Mouse (Mus musculus) heart, embryonic 15.5 days (tissue): Measurements from ENCODE around the gene Ckm. TPM values are rescaled to one million over a fixed set of nuclear protein-coding genes. Genes with fewer than 3 reads are reported as not detected.
A peak's percentile ranks its signal among the peaks of the same experiment; 100 is the strongest.

Source experiments
- ATAC-seq: fragments of 200-750 bp; cut with Nextera tagmentation; replicated peaks from 2 replicates; pipeline ENCODE4 v1.8.0; 2017; ENCODE audit warnings: low read depth, moderate TSS enrichment; ENCODE audit not compliant: insufficient number of reproducible peaks, insufficient read depth, low FRiP score
- H3K27ac ChIP-seq: fragments of 300-500 bp; sonication (generic); 2 replicates; pipeline ENCODE4 v1.5.1; 2015; ENCODE audit warnings: mild to moderate bottlenecking, inconsistent platforms
- H3K27me3 ChIP-seq: fragments of 300-500 bp; sonication (generic); 2 replicates; pipeline ENCODE4 v1.6.1; 2015; ENCODE audit warnings: inconsistent platforms
- H3K36me3 ChIP-seq: fragments of 300-500 bp; sonication (generic); 2 replicates; pipeline ENCODE4 v1.6.1; 2015; ENCODE audit warnings: mild to moderate bottlenecking, inconsistent platforms
- H3K4me1 ChIP-seq: fragments of 300-500 bp; sonication (generic); replicated peaks from 2 replicates; pipeline ENCODE4 v1.6.1; 2015; ENCODE audit warnings: inconsistent platforms
- H3K4me2 ChIP-seq: fragments of 300-500 bp; sonication (generic); 2 replicates; pipeline ENCODE4 v1.6.1; 2015; ENCODE audit warnings: inconsistent platforms, mild to moderate bottlenecking, moderate library complexity
- H3K4me3 ChIP-seq: fragments of 300-500 bp; sonication (generic); 2 replicates; pipeline ENCODE4 v1.5.1; 2015; ENCODE audit warnings: mild to moderate bottlenecking, inconsistent platforms
- H3K9ac ChIP-seq: fragments of 300-500 bp; sonication (generic); 2 replicates; pipeline ENCODE4 v1.6.1; 2015; ENCODE audit warnings: mild to moderate bottlenecking, inconsistent platforms
- H3K9me3 ChIP-seq: fragments of 300-500 bp; sonication (generic); replicated peaks from 2 replicates; pipeline ENCODE4 v1.6.1; 2016; ENCODE audit warnings: inconsistent platforms
- WGBS: fragments of 180-500 bp; shearing (Covaris S2); methylation state at CpG from one replicate; pipeline ENCODE4 v1.1.7; 2015; ENCODE audit warnings: mixed read lengths; 5-methylcytosine and 5-hydroxymethylcytosine counted together
- polyA plus RNA-seq: library from polyadenylated mRNA; unstranded; fragments of >200 nt; fragmentation: Nextera tagmentation; extraction: Ambion mirVana; gene quantifications from 2 replicates; pipeline ENCODE4 v1.2.1, GENCODE M21; 2015

Ckm gene
- polyA plus RNA-seq, result 1,612 and 2,052 TPM in 2 replicates

- peak within 1 kb of the TSS; percentile 99 for H3K4me2 ChIP-seq
- peak within 1 kb of the TSS; percentile 70 for H3K4me3 ChIP-seq
- H3K9me3 ChIP-seq, result no peaks in the 10 kb centered on the region
- H3K4me1 ChIP-seq, result peaks cover 27% of the 10 kb centered on the region
- WGBS, result 53% methylated on average over 7 of the region's 7 CpGs
- ATAC-seq, result no peak
- H3K27ac ChIP-seq, result no peak within 1 kb of the TSS
- peaks cover 30% of the 10 kb centered on the region for H3K27me3 ChIP-seq
- peak within 1 kb of the TSS; percentile 66 for H3K9ac ChIP-seq
- H3K36me3 ChIP-seq, result no peaks in the 10 kb centered on the region
These were observed at the start of gene Ckm for GRCm38 (mm10) chr7:19404476-19404875. Ckm (plus strand) TSS chr7:19404776.

GRCm38 (mm10) chr7:19354991-19355390 lies 49.6 kb upstream of the Ckm start:
- WGBS, result 83% methylated on average over 5 of the region's 5 CpGs
- Histone ChIP-seq H3K27me3 (no peaks in the 10 kb centered on the region), H3K36me3 (peaks cover 51% of the 10 kb centered on the region), H3K4me2 (no peak overlapping the region), H3K4me3 (no peak overlapping the region), H3K27ac (no peak overlapping the region), H3K4me1 (peaks cover 8% of the 10 kb centered on the region), H3K9ac (0 out of 2 replicates have a peak overlapping the region, but pooled peaks have one; percentile 13), H3K9me3 (no peaks in the 10 kb centered on the region)
- no peak for ATAC-seq

GRCm38 (mm10) chr7:19356311-19356710 lies 48.3 kb upstream of the Ckm start:
- H3K9me3 ChIP-seq, result no peaks in the 10 kb centered on the region
- H3K4me3 ChIP-seq, result no peak overlapping the region
- no peak overlapping the region for H3K27ac ChIP-seq
- H3K27me3 ChIP-seq, result no peaks in the 10 kb centered on the region
- H3K4me1 ChIP-seq, result peaks cover 16% of the 10 kb centered on the region
- H3K4me2 ChIP-seq, result no peak overlapping the region
- 72% methylated on average over 10 of the region's 10 CpGs for WGBS
- H3K9ac ChIP-seq, result no peak overlapping the region
- no peak for ATAC-seq
- peaks cover 43% of the 10 kb centered on the region for H3K36me3 ChIP-seq

- H3K27me3 ChIP-seq, result no peaks in the 10 kb centered on the region
- peak overlapping the region; percentile 63; the same call in 1 of the 2 replicates for H3K9ac ChIP-seq
- WGBS, result 91% methylated on average over 25 of the region's 25 CpGs
- no peak for ATAC-seq
- H3K4me1 ChIP-seq, result peaks cover 30% of the 10 kb centered on the region
- no peak overlapping the region for H3K27ac ChIP-seq
- peak overlapping the region; percentile 99; the same call in 1 of the 2 replicates for H3K4me2 ChIP-seq
- H3K36me3 ChIP-seq, result peaks cover 31% of the 10 kb centered on the region
- no peaks in the 10 kb centered on the region for H3K9me3 ChIP-seq
- H3K4me3 ChIP-seq, result peak overlapping the region; percentile 86
These were observed 46.9 kb upstream of the Ckm start for GRCm38 (mm10) chr7:19357381-19358375.

GRCm38 (mm10) chr7:19358634-19359033 lies 45.9 kb upstream of the Ckm start:
- Histone ChIP-seq H3K27me3 (no peaks in the 10 kb centered on the region), H3K36me3 (peaks cover 22% of the 10 kb centered on the region), H3K27ac (no peak overlapping the region), H3K4me3 (peak overlapping the region; percentile 86), H3K9ac (peak overlapping the region; percentile 63), H3K4me2 (peak overlapping the region; percentile 99), H3K4me1 (peaks cover 39% of the 10 kb centered on the region), H3K9me3 (no peaks in the 10 kb centered on the region)
- no peak for ATAC-seq
- WGBS, result 14% methylated on average over 13 of the region's 13 CpGs

GRCm38 (mm10) chr7:19359299-19359891 lies 45.2 kb upstream of the Ckm start, which contains the start of the genes Cd3eap and Ppp1r13l:
Cd3eap (minus strand) TSS chr7:19359483.
Ppp1r13l (plus strand) TSS chr7:19359749.
- peaks cover 46% of the 10 kb centered on the region for H3K4me1 ChIP-seq
- H3K27me3 ChIP-seq, result no peaks in the 10 kb centered on the region
- WGBS, result under 1% methylated on average over 31 of the region's 31 CpGs
- no peaks in the 10 kb centered on the region for H3K9me3 ChIP-seq
- peaks cover 18% of the 10 kb centered on the region for H3K36me3 ChIP-seq
- peak within 1 kb of the TSS; percentile 86 for H3K4me3 ChIP-seq
- peak within 1 kb of the TSS; percentile 96 for H3K27ac ChIP-seq
- peak within 1 kb of the TSS; percentile 81 for H3K9ac ChIP-seq
- H3K4me2 ChIP-seq, result peak within 1 kb of the TSS; percentile 99
- peak; percentile 36; the same call in 1 of the 2 replicates for ATAC-seq

- Histone ChIP-seq H3K27ac (peak overlapping the region; percentile 96), H3K4me1 (peaks cover 46% of the 10 kb centered on the region), H3K9ac (peak overlapping the region; percentile 63), H3K4me2 (peak overlapping the region; percentile 99), H3K9me3 (no peaks in the 10 kb centered on the region), H3K36me3 (peaks cover 13% of the 10 kb centered on the region), H3K27me3 (no peaks in the 10 kb centered on the region), H3K4me3 (peak overlapping the region; percentile 86)
- ATAC-seq, result peak; percentile 53
- under 1% methylated on average over 45 of the region's 45 CpGs for WGBS
These were observed 44.5 kb upstream of the Ckm start for GRCm38 (mm10) chr7:19359892-19360641.

- H3K36me3 ChIP-seq, result peaks cover 9% of the 10 kb centered on the region; the same call in 1 of the 2 replicates
- no peaks in the 10 kb centered on the region for H3K27me3 ChIP-seq
- peak overlapping the region; percentile 96 for H3K27ac ChIP-seq
- H3K9ac ChIP-seq, result peak overlapping the region; percentile 81
- ATAC-seq, result peak; percentile 76
- under 1% methylated on average over 27 of the region's 27 CpGs for WGBS
- peak overlapping the region; percentile 99 for H3K4me2 ChIP-seq
- H3K9me3 ChIP-seq, result no peaks in the 10 kb centered on the region
- peaks cover 49% of the 10 kb centered on the region for H3K4me1 ChIP-seq
- peak overlapping the region; percentile 86 for H3K4me3 ChIP-seq
These were observed 43.6 kb upstream of the Ckm start for GRCm38 (mm10) chr7:19360944-19361343.

- H3K4me2 ChIP-seq, result peak overlapping the region; percentile 99
- peaks cover 49% of the 10 kb centered on the region for H3K4me1 ChIP-seq
- H3K27ac ChIP-seq, result peak overlapping the region; percentile 96
- H3K9ac ChIP-seq, result peak overlapping the region; percentile 81
- ATAC-seq, result peak; percentile 4; the same call in 1 of the 2 replicates
- H3K4me3 ChIP-seq, result peak overlapping the region; percentile 86
- no peaks in the 10 kb centered on the region for H3K27me3 ChIP-seq
- H3K9me3 ChIP-seq, result no peaks in the 10 kb centered on the region
- peaks cover 9% of the 10 kb centered on the region; the same call in 1 of the 2 replicates for H3K36me3 ChIP-seq
- 5% methylated on average over 16 of the region's 16 CpGs for WGBS
These were observed 42.9 kb upstream of the Ckm start for GRCm38 (mm10) chr7:19361720-19362119.

GRCm38 (mm10) chr7:19362276-19362675 lies 42.3 kb upstream of the Ckm start:
- H3K4me2 ChIP-seq, result peak overlapping the region; percentile 99
- H3K9ac ChIP-seq, result peak overlapping the region; percentile 81
- peak; percentile 54 for ATAC-seq
- H3K4me1 ChIP-seq, result peaks cover 49% of the 10 kb centered on the region
- peak overlapping the region; percentile 96 for H3K27ac ChIP-seq
- H3K9me3 ChIP-seq, result no peaks in the 10 kb centered on the region
- no peaks in the 10 kb centered on the region for H3K27me3 ChIP-seq
- WGBS, result 28% methylated on average over 4 of the region's 4 CpGs
- peaks cover 4% of the 10 kb centered on the region; the same call in 1 of the 2 replicates for H3K36me3 ChIP-seq
- peak overlapping the region; percentile 86 for H3K4me3 ChIP-seq
